Mouse (Mus musculus): ENCODE results near the gene Prtn3. TPM values are rescaled to one million over a fixed set of nuclear protein-coding genes. Genes with fewer than 3 reads are reported as not detected.

Gene Prtn3
- total and polyA plus RNA-seq, 2 experiments from 2014 or later, result 0.74 TPM; not detected in 1

- no peak overlapping the region for H3K4me2 ChIP-seq (ENCODE audit: low read depth, low read length)
- DNase-seq (ENCODE audit: low spot score), result no peak
Observed at GRCm38 (mm10) chr10:79859116-79859515, 15.2 kb upstream of the Prtn3 start.

GRCm38 (mm10) chr10:79860079-79860911, 14.0 kb upstream of the Prtn3 start:
- Histone ChIP-seq H3K27ac (ENCODE audit: low read depth) (no peak overlapping the region), H3K4me2 (ENCODE audit: low read depth, low read length) (no peak overlapping the region), H3K9ac (replicated peaks; ENCODE audit: low read depth, low read length) (no peak overlapping the region), H3K4me3 (ENCODE audit: low read depth, low read length) (no peak overlapping the region), H3K4me1 (ENCODE audit: control insufficient read depth, insufficient read depth) (peaks cover 39% of the 10 kb centered on the region), H3K9me3 (replicated peaks; ENCODE audit: control insufficient read depth, low read length) (no peaks in the 10 kb centered on the region), H3K27me3 (ENCODE audit: control insufficient read depth, insufficient read depth, low read length) (no peaks in the 10 kb centered on the region), H3K36me3 (replicated peaks; ENCODE audit: control insufficient read depth, insufficient read depth, low read length) (peaks cover 71% of the 10 kb centered on the region)
- ATAC-seq (ENCODE audit: insufficient read depth, low read depth) (no peak), DNase-seq (ENCODE audit: low spot score) (no peak)
- TF ChIP-seq EP300 (IDR thresholded peaks at IDR 0.05; ENCODE audit: low read depth) (no peak), CTCF (IDR thresholded peaks at IDR 0.05; ENCODE audit: low read depth) (no peak)
- 91% methylated on average over 26 of the region's 26 CpGs for WGBS

More at GRCm38 (mm10) chr10:79859116-79859515, 15.2 kb upstream of the Prtn3 start:
- H3K9me3 ChIP-seq (replicated peaks; ENCODE audit: control insufficient read depth, low read length), result no peaks in the 10 kb centered on the region
- 0 out of 2 replicates have a peak overlapping the region, but pooled peaks have one; percentile 75 for H3K27ac ChIP-seq (ENCODE audit: low read depth)
- no peaks in the 10 kb centered on the region for H3K27me3 ChIP-seq (ENCODE audit: control insufficient read depth, insufficient read depth, low read length)
- H3K4me3 ChIP-seq (ENCODE audit: low read depth, low read length), result no peak overlapping the region
- no peak overlapping the region for H3K9ac ChIP-seq (replicated peaks; ENCODE audit: low read depth, low read length)
- no peak for ATAC-seq (ENCODE audit: insufficient read depth, low read depth)
- TF ChIP-seq CTCF (IDR thresholded peaks at IDR 0.05; ENCODE audit: low read depth), result no peak
- 55% methylated on average over 11 of the region's 11 CpGs for WGBS
- peaks cover 39% of the 10 kb centered on the region for H3K4me1 ChIP-seq (ENCODE audit: control insufficient read depth, insufficient read depth)
- H3K36me3 ChIP-seq (replicated peaks; ENCODE audit: control insufficient read depth, insufficient read depth, low read length), result peaks cover 64% of the 10 kb centered on the region

- Histone ChIP-seq H3K27me3 (ENCODE audit: control insufficient read depth, insufficient read depth, low read length) (no peaks in the 10 kb centered on the region), H3K9ac (replicated peaks; ENCODE audit: low read depth, low read length) (no peak overlapping the region), H3K9me3 (replicated peaks; ENCODE audit: control insufficient read depth, low read length) (no peaks in the 10 kb centered on the region), H3K4me3 (ENCODE audit: low read depth, low read length) (no peak overlapping the region), H3K36me3 (replicated peaks; ENCODE audit: control insufficient read depth, insufficient read depth, low read length) (peaks cover 71% of the 10 kb centered on the region), H3K4me2 (ENCODE audit: low read depth, low read length) (no peak overlapping the region), H3K27ac (ENCODE audit: low read depth) (no peak overlapping the region), H3K4me1 (ENCODE audit: control insufficient read depth, insufficient read depth) (peaks cover 32% of the 10 kb centered on the region)
- DNase-seq (ENCODE audit: low spot score) (no peak), ATAC-seq (ENCODE audit: insufficient read depth, low read depth) (no peak)
- no peak for TF ChIP-seq CTCF (IDR thresholded peaks at IDR 0.05; ENCODE audit: low read depth)
- 77% methylated on average over 25 of the region's 25 CpGs for WGBS
Observed at GRCm38 (mm10) chr10:79861230-79862048, 12.8 kb upstream of the Prtn3 start.

- no peak for DNase-seq (ENCODE audit: low spot score)
- Histone ChIP-seq H3K4me1 (ENCODE audit: control insufficient read depth, insufficient read depth) (peaks cover 24% of the 10 kb centered on the region), H3K9me3 (replicated peaks; ENCODE audit: control insufficient read depth, low read length) (no peaks in the 10 kb centered on the region), H3K27me3 (ENCODE audit: control insufficient read depth, insufficient read depth, low read length) (no peaks in the 10 kb centered on the region), H3K4me3 (ENCODE audit: low read depth, low read length) (no peak overlapping the region), H3K27ac (ENCODE audit: low read depth) (no peak overlapping the region), H3K9ac (replicated peaks; ENCODE audit: low read depth, low read length) (no peak overlapping the region), H3K36me3 (replicated peaks; ENCODE audit: control insufficient read depth, insufficient read depth, low read length) (peaks cover 66% of the 10 kb centered on the region), H3K4me2 (ENCODE audit: low read depth, low read length) (no peak overlapping the region)
- ATAC-seq (ENCODE audit: insufficient read depth, low read depth), result no peak
- 89% methylated on average over 23 of the region's 23 CpGs for WGBS
- TF ChIP-seq EP300 (IDR thresholded peaks at IDR 0.05; ENCODE audit: low read depth) (no peak), CTCF (IDR thresholded peaks at IDR 0.05; ENCODE audit: low read depth) (no peak)
Observed at GRCm38 (mm10) chr10:79862049-79862788, 12.1 kb upstream of the Prtn3 start.

- Histone ChIP-seq H3K27ac (ENCODE audit: low read depth) (no peak overlapping the region), H3K4me3 (ENCODE audit: low read depth, low read length) (no peak overlapping the region), H3K9me3 (replicated peaks; ENCODE audit: control insufficient read depth, low read length) (no peaks in the 10 kb centered on the region), H3K27me3 (ENCODE audit: control insufficient read depth, insufficient read depth, low read length) (no peaks in the 10 kb centered on the region), H3K9ac (replicated peaks; ENCODE audit: low read depth, low read length) (no peak overlapping the region), H3K4me2 (ENCODE audit: low read depth, low read length) (no peak overlapping the region), H3K36me3 (replicated peaks; ENCODE audit: control insufficient read depth, insufficient read depth, low read length) (peaks cover 63% of the 10 kb centered on the region), H3K4me1 (ENCODE audit: control insufficient read depth, insufficient read depth) (peaks cover 17% of the 10 kb centered on the region)
- DNase-seq (ENCODE audit: low spot score) (no peak), ATAC-seq (ENCODE audit: insufficient read depth, low read depth) (no peak)
- WGBS, result 58% methylated on average over 10 of the region's 10 CpGs
- TF ChIP-seq CTCF (IDR thresholded peaks at IDR 0.05; ENCODE audit: low read depth) (no peak), EP300 (IDR thresholded peaks at IDR 0.05; ENCODE audit: low read depth) (no peak)
Observed at GRCm38 (mm10) chr10:79862925-79863324, 11.4 kb upstream of the Prtn3 start.
